In the genomic region with DNA sequence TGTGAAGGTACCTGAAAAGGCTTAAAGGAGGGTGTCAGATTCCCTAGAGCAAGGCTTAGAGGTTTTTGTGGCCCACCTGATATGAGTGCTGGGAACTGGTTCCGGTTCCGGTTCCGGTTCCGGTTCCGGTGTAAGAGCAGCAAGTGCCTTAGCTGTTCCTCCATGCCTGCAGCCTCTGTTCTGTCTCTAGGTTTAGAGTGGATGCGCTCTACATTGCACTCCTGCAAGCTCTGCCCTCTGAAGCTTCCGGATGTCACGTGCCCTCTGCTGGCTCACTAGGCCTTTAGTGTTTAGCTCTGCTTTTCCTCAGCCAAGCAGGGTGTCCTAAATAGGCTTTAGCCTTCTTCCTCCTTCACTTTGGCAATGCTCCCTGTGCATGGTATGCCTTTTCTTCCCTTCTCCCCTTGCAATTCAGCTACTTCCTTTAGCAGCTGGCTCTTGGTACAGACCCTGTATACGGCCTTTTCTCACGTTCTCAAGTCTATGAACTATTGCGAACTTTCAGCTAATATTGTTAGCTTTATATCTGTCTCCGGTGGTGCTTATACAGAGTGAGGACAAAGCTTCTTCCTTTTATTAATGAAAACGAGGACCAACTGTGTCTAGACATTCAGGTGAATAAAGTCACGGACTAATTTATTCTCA, we compare ENCODE assay signal across 8 mouse cellular contexts. TPM values are rescaled to one million over a fixed set of nuclear protein-coding genes. Genes with fewer than 3 reads are reported as not detected.
DNase-seq lines count a peak whose midpoint lies in the region; ATAC-seq and TF ChIP-seq lines count a peak whose summit lies in the region.

No protein-coding gene starts in this region.

- no peak for TF ChIP-seq POLR2A in bone marrow, adult 2 months (IDR thresholded peaks at IDR 0.05; ENCODE audit: borderline replicate concordance, control insufficient read depth, low read depth, low read length)

- peak; percentile 22; the same call in 1 of the 2 replicates for TF ChIP-seq CTCF in bone marrow, adult 2 months (IDR thresholded peaks at IDR 0.05; ENCODE audit: control insufficient read depth, insufficient read depth, low read length)

- H3K9ac ChIP-seq in heart, embryonic 14.5 days (ENCODE audit: low read length) = peak overlapping the region; percentile 64
- peak overlapping the region; percentile 44 for H3K9ac ChIP-seq in liver, embryonic 13.5 days
- peak overlapping the region; percentile 36 for H3K9ac ChIP-seq in stomach, embryonic 16.5 days (ENCODE audit: low read length)

- H3K4me1 ChIP-seq in bone marrow, adult 2 months (ENCODE audit: control insufficient read depth, insufficient read depth, low read length) = peaks cover 3% of the 10 kb centered on the region; the same call in 1 of the 2 replicates
- peaks cover 12 to 22% of the 10 kb centered on the region in 2 experiments for H3K4me1 ChIP-seq in heart, embryonic 14.5 days (ENCODE audit: control insufficient read depth in 2 of 2, insufficient read depth in 2 of 2, low read length in 2 of 2)
- H3K4me1 ChIP-seq in liver, embryonic 13.5 days (replicated peaks) = peaks cover 38% of the 10 kb centered on the region
- peaks cover 19% of the 10 kb centered on the region for H3K4me1 ChIP-seq in stomach, embryonic 16.5 days (ENCODE audit: control insufficient read depth, insufficient read depth, low read length)

- no peaks in the 10 kb centered on the region for H3K9me3 ChIP-seq in heart, embryonic 14.5 days (ENCODE audit: control insufficient read depth, low read length)
- no peaks in the 10 kb centered on the region for H3K9me3 ChIP-seq in liver, embryonic 13.5 days (replicated peaks)
- no peaks in the 10 kb centered on the region for H3K9me3 ChIP-seq in stomach, embryonic 16.5 days (replicated peaks; ENCODE audit: control insufficient read depth, low read length)

- H3K27ac ChIP-seq in bone marrow, adult 2 months (ENCODE audit: control insufficient read depth, insufficient read depth, low read depth, low read length, poor library complexity) = peak overlapping the region; percentile 7
- peak overlapping the region; percentile 86 to 90 for H3K27ac ChIP-seq in heart, embryonic 14.5 days (replicated peaks in 1 of 2; ENCODE audit: control insufficient read depth in 1 of 2, insufficient read depth in 1 of 2, low read depth in 2 of 2, low read length in 2 of 2)
- peak overlapping the region; percentile 90 for H3K27ac ChIP-seq in liver, embryonic 13.5 days
- H3K27ac ChIP-seq in stomach, embryonic 16.5 days (ENCODE audit: low read length) = peak overlapping the region; percentile 93

- H3K4me2 ChIP-seq in heart, embryonic 14.5 days (ENCODE audit: low read length) = peak overlapping the region; percentile 75
- H3K4me2 ChIP-seq in liver, embryonic 13.5 days = peak overlapping the region; percentile 68
- peak overlapping the region; percentile 62 for H3K4me2 ChIP-seq in stomach, embryonic 16.5 days (ENCODE audit: low read depth, low read length)

- no peaks in the 10 kb centered on the region for H3K27me3 ChIP-seq in heart, embryonic 14.5 days (ENCODE audit: control insufficient read depth, insufficient read depth, low read length)
- no peaks in the 10 kb centered on the region for H3K27me3 ChIP-seq in liver, embryonic 13.5 days
- no peaks in the 10 kb centered on the region for H3K27me3 ChIP-seq in stomach, embryonic 16.5 days (ENCODE audit: control insufficient read depth, insufficient read depth, low read length)

- peak; percentile 75 for DNase-seq in B cell, adult 2 months
- peak; percentile 73 for DNase-seq in kidney, postnatal 10 days
- peak; percentile 58 for DNase-seq in liver, embryonic 13.5 days
- DNase-seq in naive thymus-derived CD4-positive, alpha-beta T cell, adult 2 months (ENCODE audit: low read depth) = peak; percentile 85

- ATAC-seq in erythroid progenitor cell, adult 5-6 weeks (replicated peaks; ENCODE audit: low FRiP score, poor library complexity, severe bottlenecking) = peak; percentile 50
- ATAC-seq in heart, embryonic 14.5 days (ENCODE audit: insufficient number of reproducible peaks, insufficient read depth, low FRiP score, low read depth) = no peak
- ATAC-seq in liver, embryonic 13.5 days (ENCODE audit: low read depth) = no peak
- no peak for ATAC-seq in stomach, embryonic 16.5 days (ENCODE audit: insufficient read depth, low FRiP score)

- peak overlapping the region; percentile 24 for H3K4me3 ChIP-seq in bone marrow, adult 2 months (replicated peaks; ENCODE audit: control insufficient read depth, low read depth, low read length)
- H3K4me3 ChIP-seq in heart, embryonic 14.5 days (ENCODE audit: control insufficient read depth in 1 of 2, insufficient read depth in 1 of 2, low read depth in 1 of 2, low read length in 2 of 2) = peak overlapping the region; percentile 11 to 91
- H3K4me3 ChIP-seq in liver, embryonic 13.5 days (replicated peaks) = peak overlapping the region; percentile 46
- peak overlapping the region; percentile 88 for H3K4me3 ChIP-seq in stomach, embryonic 16.5 days (replicated peaks; ENCODE audit: low read length)

- peaks cover 6% of the 10 kb centered on the region for H3K36me3 ChIP-seq in heart, embryonic 14.5 days (ENCODE audit: control insufficient read depth, insufficient read depth, low read length)
- H3K36me3 ChIP-seq in liver, embryonic 13.5 days = peaks cover 9% of the 10 kb centered on the region; the same call in 1 of the 2 replicates
- no peaks in the 10 kb centered on the region for H3K36me3 ChIP-seq in stomach, embryonic 16.5 days (ENCODE audit: control insufficient read depth, insufficient read depth, low read length)

- 4% methylated on average over 14 of the region's 14 CpGs for WGBS in bone marrow, adult 2 months
- 18% methylated on average over 14 of the region's 14 CpGs for WGBS in heart, embryonic 14.5 days
- 13% methylated on average over 14 of the region's 14 CpGs for WGBS in liver, embryonic 13.5 days (ENCODE audit: insufficient replicate concordance)
- 19% methylated on average over 14 of the region's 14 CpGs for WGBS in stomach, embryonic 16.5 days

RNA-seq across cellular contexts. Expression of gene Pi4k2a, which starts 1.0 kb away (rescaled TPM):
- 6.6 and 11.5 TPM in 2 replicates for polyA plus RNA-seq in bone marrow, adult 2 months (2011; ENCODE audit: insufficient read depth, insufficient read length, low replicate concordance, missing spikeins)
- total RNA-seq in erythroid progenitor cell, adult 5-6 weeks (2015; ENCODE audit: low replicate concordance) = 2.5 and 3.4 TPM in 2 replicates
- 2.1 and 3.3 TPM in 2 replicates for total RNA-seq in erythroid progenitor cell, adult 5-6 weeks (2017; ENCODE audit: low replicate concordance)
- polyA plus RNA-seq in heart, embryonic 14.5 days (2014; fragmentation: Nextera tagmentation; extraction: Ambion mirVana) = 19.2 and 20.2 TPM in 2 replicates
- polyA plus RNA-seq in liver, embryonic 13.5 days (2015; fragmentation: Nextera tagmentation; extraction: Ambion mirVana) = 9.7 and 9.9 TPM in 2 replicates
- polyA plus RNA-seq in stomach, embryonic 16.5 days (2015; fragmentation: Nextera tagmentation; extraction: Ambion mirVana) = 6.8 and 7.0 TPM in 2 replicates

RNA-seq across cellular contexts. Expression of gene Morn4, which starts 3.1 kb away (rescaled TPM):
- polyA plus RNA-seq in bone marrow, adult 2 months (2011; ENCODE audit: insufficient read depth, insufficient read length, low replicate concordance, missing spikeins) = 1.4 TPM in 1 of 2 replicates, not detected in the other
- not detected in 2 replicates for total RNA-seq in erythroid progenitor cell, adult 5-6 weeks (2015; ENCODE audit: low replicate concordance)
- not detected in 2 replicates for total RNA-seq in erythroid progenitor cell, adult 5-6 weeks (2017; ENCODE audit: low replicate concordance)
- 14.0 and 15.6 TPM in 2 replicates for polyA plus RNA-seq in heart, embryonic 14.5 days (2014; fragmentation: Nextera tagmentation; extraction: Ambion mirVana)
- 2.6 and 2.8 TPM in 2 replicates for polyA plus RNA-seq in liver, embryonic 13.5 days (2015; fragmentation: Nextera tagmentation; extraction: Ambion mirVana)
- 15.3 and 16.0 TPM in 2 replicates for polyA plus RNA-seq in stomach, embryonic 16.5 days (2015; fragmentation: Nextera tagmentation; extraction: Ambion mirVana)

RNA-seq across cellular contexts. Expression of gene 4933411K16Rik, which starts 37.2 kb away (rescaled TPM):
- polyA plus RNA-seq in bone marrow, adult 2 months (2011; ENCODE audit: insufficient read depth, insufficient read length, low replicate concordance, missing spikeins) = not detected in 2 replicates
- not detected in 2 replicates for total RNA-seq in erythroid progenitor cell, adult 5-6 weeks (2015; ENCODE audit: low replicate concordance)
- not detected in 2 replicates for total RNA-seq in erythroid progenitor cell, adult 5-6 weeks (2017; ENCODE audit: low replicate concordance)
- polyA plus RNA-seq in heart, embryonic 14.5 days (2014; fragmentation: Nextera tagmentation; extraction: Ambion mirVana) = not detected in 2 replicates
- polyA plus RNA-seq in liver, embryonic 13.5 days (2015; fragmentation: Nextera tagmentation; extraction: Ambion mirVana) = 0.15 TPM in 1 of 2 replicates, not detected in the other
- not detected in 2 replicates for polyA plus RNA-seq in stomach, embryonic 16.5 days (2015; fragmentation: Nextera tagmentation; extraction: Ambion mirVana)

RNA-seq across cellular contexts. Expression of gene Avpi1, which starts 39.6 kb away (rescaled TPM):
- 2.9 TPM in 1 of 2 replicates, not detected in the other for polyA plus RNA-seq in bone marrow, adult 2 months (2011; ENCODE audit: insufficient read depth, insufficient read length, low replicate concordance, missing spikeins)
- total RNA-seq in erythroid progenitor cell, adult 5-6 weeks (2015; ENCODE audit: low replicate concordance) = 6.5 TPM in 1 of 2 replicates, not detected in the other
- 4.4 TPM in 1 of 2 replicates, not detected in the other for total RNA-seq in erythroid progenitor cell, adult 5-6 weeks (2017; ENCODE audit: low replicate concordance)
- polyA plus RNA-seq in heart, embryonic 14.5 days (2014; fragmentation: Nextera tagmentation; extraction: Ambion mirVana) = 36.0 and 38.2 TPM in 2 replicates
- polyA plus RNA-seq in liver, embryonic 13.5 days (2015; fragmentation: Nextera tagmentation; extraction: Ambion mirVana) = 15.6 and 15.8 TPM in 2 replicates
- 52.4 and 63.5 TPM in 2 replicates for polyA plus RNA-seq in stomach, embryonic 16.5 days (2015; fragmentation: Nextera tagmentation; extraction: Ambion mirVana)

RNA-seq across cellular contexts. Expression of gene Hoga1, which starts 43.8 kb away (rescaled TPM):
- polyA plus RNA-seq in bone marrow, adult 2 months (2011; ENCODE audit: insufficient read depth, insufficient read length, low replicate concordance, missing spikeins) = 1.8 TPM in 1 of 2 replicates, not detected in the other
- total RNA-seq in erythroid progenitor cell, adult 5-6 weeks (2015; ENCODE audit: low replicate concordance) = not detected in 2 replicates
- total RNA-seq in erythroid progenitor cell, adult 5-6 weeks (2017; ENCODE audit: low replicate concordance) = not detected in 2 replicates
- 0.74 and 0.76 TPM in 2 replicates for polyA plus RNA-seq in heart, embryonic 14.5 days (2014; fragmentation: Nextera tagmentation; extraction: Ambion mirVana)
- polyA plus RNA-seq in liver, embryonic 13.5 days (2015; fragmentation: Nextera tagmentation; extraction: Ambion mirVana) = 21.6 and 21.9 TPM in 2 replicates
- polyA plus RNA-seq in stomach, embryonic 16.5 days (2015; fragmentation: Nextera tagmentation; extraction: Ambion mirVana) = 3.5 and 3.6 TPM in 2 replicates

Comparison
In these comparisons a context has a peak if more than half of its experiments do, and no peak if none do; other contexts are left out.
1. H3K27ac ChIP-seq: peak in every context shown above with its lines; median percentile 93 in stomach, embryonic 16.5 days; 90 in liver, embryonic 13.5 days; 88 in heart, embryonic 14.5 days; 7 in bone marrow, adult 2 months.
2. H3K4me3 ChIP-seq: peak in every context shown above with its lines; median percentile 88 in stomach, embryonic 16.5 days; 51 in heart, embryonic 14.5 days; 46 in liver, embryonic 13.5 days; 24 in bone marrow, adult 2 months.